Mouse (Mus musculus) cerebellum, postnatal 10 days (tissue): Measurements from ENCODE around the gene Ccdc155.

Source experiments
- DNase-seq, 2 experiments: peaks; one replicate each; pipeline ENCODE4 v3.0.0; 2021; ENCODE audit warnings: mixed read lengths in 2 of 2

The Ccdc155 gene

GRCm38 (mm10) chr7:45224826-45225225, 20.1 kb upstream of the Ccdc155 start:
- peak; percentile 57 to 61 for DNase-seq

GRCm38 (mm10) chr7:45221680-45222079, 17.0 kb upstream of the Ccdc155 start:
- DNase-seq: no peak

- DNase-seq: peak; percentile 89 to 95
Observed at GRCm38 (mm10) chr7:45216442-45217183, 11.9 kb upstream of the Ccdc155 start.

- peak; percentile 50 to 64 for DNase-seq
Observed at GRCm38 (mm10) chr7:45215673-45216441, 11.2 kb upstream of the Ccdc155 start, which contains the start of gene Tead2. Gene Tead2, plus strand, starts transcription at chr7:45215753.

GRCm38 (mm10) chr7:45213708-45214107, 9.0 kb upstream of the Ccdc155 start:
- DNase-seq: no peak

- DNase-seq: no peak
Observed at GRCm38 (mm10) chr7:45212356-45212755, 7.7 kb upstream of the Ccdc155 start.

GRCm38 (mm10) chr7:45211851-45212251, 7.2 kb upstream of the Ccdc155 start, which contains the start of gene Dkkl1:
Gene Dkkl1, minus strand, starts transcription at chr7:45212147.
- DNase-seq: no peak

GRCm38 (mm10) chr7:45211070-45211469, 6.4 kb upstream of the Ccdc155 start:
- no peak for DNase-seq

- DNase-seq: no peak
Observed at GRCm38 (mm10) chr7:45208260-45208659, 3.6 kb upstream of the Ccdc155 start.

- no peak for DNase-seq
Observed at GRCm38 (mm10) chr7:45202654-45203053, 2.0 kb downstream of the Ccdc155 start.

GRCm38 (mm10) chr7:45198961-45199360, 5.7 kb downstream of the Ccdc155 start:
- no peak for DNase-seq

- peak; percentile 96 to 97 for DNase-seq
Observed at GRCm38 (mm10) chr7:45198435-45198834, 6.3 kb downstream of the Ccdc155 start.

- peak in 1 of 2 experiments; percentile 19 for DNase-seq
Observed at GRCm38 (mm10) chr7:45196994-45197393, 7.7 kb downstream of the Ccdc155 start.

- DNase-seq: no peak
Observed at GRCm38 (mm10) chr7:45196176-45196535, 8.5 kb downstream of the Ccdc155 start.

- DNase-seq: peak; percentile 54 to 61
Observed at GRCm38 (mm10) chr7:45195341-45196175, 9.1 kb downstream of the Ccdc155 start.

GRCm38 (mm10) chr7:45193871-45194785, 10.6 kb downstream of the Ccdc155 start:
- peak; percentile 65 to 67 for DNase-seq

- DNase-seq: peak; percentile 82 to 87
Observed at GRCm38 (mm10) chr7:45193406-45193805, 11.3 kb downstream of the Ccdc155 start.

GRCm38 (mm10) chr7:45192585-45193310, 11.9 kb downstream of the Ccdc155 start:
- peak in 1 of 2 experiments; percentile 50 for DNase-seq

- DNase-seq: peak; percentile 90 to 93
Observed at GRCm38 (mm10) chr7:45191803-45192363, 12.8 kb downstream of the Ccdc155 start.

GRCm38 (mm10) chr7:45191161-45191560, 13.5 kb downstream of the Ccdc155 start:
- no peak for DNase-seq

GRCm38 (mm10) chr7:45190186-45190585, 14.5 kb downstream of the Ccdc155 start:
- no peak for DNase-seq
